Mouse (Mus musculus): Measurements from ENCODE around the gene Gm7247. TPM values are rescaled to one million over a fixed set of nuclear protein-coding genes. Genes with fewer than 3 reads are reported as not detected.
"Not testable (repeated sequence)": the region's sequence is repeated elsewhere in the genome, so short reads cannot be mapped to it uniquely, and the experiment has no call there.

Gene Gm7247
- total RNA-seq (2018; cell fraction: chromatin; rRNA removed): not detected
- total RNA-seq (2018; cell fraction: cytosol; rRNA removed): not detected
- total RNA-seq (2018; cell fraction: nucleus; rRNA removed): not detected
- polyA plus RNA-seq (2018): not detected in 3 replicates

GRCm38 (mm10) chr14:51361456-51361855 is at the start of gene Gm7247:
Gm7247 (plus strand) TSS chr14:51361756.
- Histone ChIP-seq H3K36me3 (ENCODE audit: inconsistent target) (no peaks in the 10 kb centered on the region), H3K4me3 (ENCODE audit: inconsistent target) (no peak within 1 kb of the TSS), H3K27ac (no peak within 1 kb of the TSS), H3K79me2 (ENCODE audit: inconsistent target) (no peaks in the 10 kb centered on the region)
- 100% methylated on average over 1 of the region's 1 CpGs for WGBS (ENCODE audit: missing documents)

GRCm38 (mm10) chr14:51324001-51324400 is 37.6 kb upstream of the Gm7247 start:
- WGBS (ENCODE audit: missing documents): 57% methylated on average over 1 of the region's 1 CpGs
- Histone ChIP-seq H3K36me3 (ENCODE audit: inconsistent target) (no peaks in the 10 kb centered on the region), H3K27ac (no peak overlapping the region), H3K4me3 (ENCODE audit: inconsistent target) (no peak overlapping the region), H3K79me2 (ENCODE audit: inconsistent target) (no peaks in the 10 kb centered on the region)

GRCm38 (mm10) chr14:51346027-51346426 is 15.5 kb upstream of the Gm7247 start:
- H3K4me3 ChIP-seq (ENCODE audit: inconsistent target): no peak overlapping the region
- no peaks in the 10 kb centered on the region for H3K36me3 ChIP-seq (ENCODE audit: inconsistent target)
- no peak overlapping the region for H3K27ac ChIP-seq
- H3K79me2 ChIP-seq (ENCODE audit: inconsistent target): no peaks in the 10 kb centered on the region

- H3K4me3 ChIP-seq (ENCODE audit: inconsistent target): no peak overlapping the region
- no peak overlapping the region for H3K27ac ChIP-seq
- no peaks in the 10 kb centered on the region for H3K79me2 ChIP-seq (ENCODE audit: inconsistent target)
- 5% methylated on average over 75 of the region's 75 CpGs for WGBS (ENCODE audit: missing documents)
- H3K36me3 ChIP-seq (ENCODE audit: inconsistent target): no peaks in the 10 kb centered on the region
Measured at GRCm38 (mm10) chr14:51358111-51358982, 3.2 kb upstream of the Gm7247 start.

GRCm38 (mm10) chr14:51382805-51383204 is 21.2 kb downstream of the Gm7247 start:
- no peak overlapping the region for H3K4me3 ChIP-seq (ENCODE audit: inconsistent target)
- no peak overlapping the region for H3K27ac ChIP-seq
- no peaks in the 10 kb centered on the region for H3K36me3 ChIP-seq (ENCODE audit: inconsistent target)
- no peaks in the 10 kb centered on the region for H3K79me2 ChIP-seq (ENCODE audit: inconsistent target)
- WGBS (ENCODE audit: missing documents): 96% methylated on average over 20 of the region's 20 CpGs

GRCm38 (mm10) chr14:51384351-51384750 is 22.8 kb downstream of the Gm7247 start:
- WGBS (ENCODE audit: missing documents): 96% methylated on average over 6 of the region's 10 CpGs
- Histone ChIP-seq H3K79me2 (ENCODE audit: inconsistent target) (no peaks in the 10 kb centered on the region), H3K27ac (no peak overlapping the region), H3K4me3 (ENCODE audit: inconsistent target) (no peak overlapping the region), H3K36me3 (ENCODE audit: inconsistent target) (no peaks in the 10 kb centered on the region)

GRCm38 (mm10) chr14:51385741-51386140 is 24.2 kb downstream of the Gm7247 start:
- H3K4me3 ChIP-seq (ENCODE audit: inconsistent target): no peak overlapping the region
- H3K27ac ChIP-seq: no peak overlapping the region
- WGBS (ENCODE audit: missing documents): 84% methylated on average over 4 of the region's 4 CpGs
- no peaks in the 10 kb centered on the region for H3K79me2 ChIP-seq (ENCODE audit: inconsistent target)
- H3K36me3 ChIP-seq (ENCODE audit: inconsistent target): no peaks in the 10 kb centered on the region

GRCm38 (mm10) chr14:51387768-51388167 is 26.2 kb downstream of the Gm7247 start:
- Histone ChIP-seq H3K36me3 (ENCODE audit: inconsistent target) (no peaks in the 10 kb centered on the region), H3K27ac (no peak overlapping the region), H3K4me3 (ENCODE audit: inconsistent target) (no peak overlapping the region), H3K79me2 (ENCODE audit: inconsistent target) (no peaks in the 10 kb centered on the region)
- 89% methylated on average over 8 of the region's 8 CpGs for WGBS (ENCODE audit: missing documents)

GRCm38 (mm10) chr14:51388222-51388621 is 26.7 kb downstream of the Gm7247 start:
- 96% methylated on average over 7 of the region's 9 CpGs for WGBS (ENCODE audit: missing documents)
- no peaks in the 10 kb centered on the region for H3K36me3 ChIP-seq (ENCODE audit: inconsistent target)
- H3K27ac ChIP-seq: no peak overlapping the region
- H3K79me2 ChIP-seq (ENCODE audit: inconsistent target): no peaks in the 10 kb centered on the region
- no peak overlapping the region for H3K4me3 ChIP-seq (ENCODE audit: inconsistent target)

GRCm38 (mm10) chr14:51410520-51410919 is 49.0 kb downstream of the Gm7247 start, which contains the start of gene Vmn2r88:
Vmn2r88 (plus strand) TSS chr14:51410820.
- H3K79me2 ChIP-seq (ENCODE audit: inconsistent target): no peaks in the 10 kb centered on the region
- WGBS (ENCODE audit: missing documents): 89% methylated on average over 1 of the region's 1 CpGs
- H3K27ac ChIP-seq: no peak within 1 kb of the TSS
- no peak within 1 kb of the TSS for H3K4me3 ChIP-seq (ENCODE audit: inconsistent target)
- H3K36me3 ChIP-seq (ENCODE audit: inconsistent target): no peaks in the 10 kb centered on the region

GRCm38 (mm10) chr14:51423885-51424284 is 62.3 kb downstream of the Gm7247 start:
- H3K4me3 ChIP-seq (ENCODE audit: inconsistent target): no peak overlapping the region
- no peaks in the 10 kb centered on the region for H3K36me3 ChIP-seq (ENCODE audit: inconsistent target)
- H3K79me2 ChIP-seq (ENCODE audit: inconsistent target): no peaks in the 10 kb centered on the region
- no peak overlapping the region for H3K27ac ChIP-seq
- WGBS (ENCODE audit: missing documents): 0% methylated on average over 2 of the region's 2 CpGs

- not testable (repeated sequence) for H3K27ac ChIP-seq; H3K36me3 ChIP-seq (ENCODE audit: inconsistent target); H3K4me3 ChIP-seq (ENCODE audit: inconsistent target); H3K79me2 ChIP-seq (ENCODE audit: inconsistent target)
Measured at GRCm38 (mm10) chr14:51430138-51430537, 68.6 kb downstream of the Gm7247 start.

- no peak overlapping the region for H3K27ac ChIP-seq
- H3K36me3 ChIP-seq (ENCODE audit: inconsistent target): no peaks in the 10 kb centered on the region
- WGBS (ENCODE audit: missing documents): 93% methylated on average over 13 of the region's 16 CpGs
- H3K4me3 ChIP-seq (ENCODE audit: inconsistent target): no peak overlapping the region
- H3K79me2 ChIP-seq (ENCODE audit: inconsistent target): no peaks in the 10 kb centered on the region
Measured at GRCm38 (mm10) chr14:51434546-51434945, 73.0 kb downstream of the Gm7247 start.

GRCm38 (mm10) chr14:51435020-51435419 is 73.5 kb downstream of the Gm7247 start:
- Histone ChIP-seq H3K79me2 (ENCODE audit: inconsistent target) (no peaks in the 10 kb centered on the region), H3K27ac (no peak overlapping the region), H3K36me3 (ENCODE audit: inconsistent target) (no peaks in the 10 kb centered on the region), H3K4me3 (ENCODE audit: inconsistent target) (no peak overlapping the region)
- 95% methylated on average over 24 of the region's 26 CpGs for WGBS (ENCODE audit: missing documents)

GRCm38 (mm10) chr14:51438955-51439354 is 77.4 kb downstream of the Gm7247 start:
- H3K4me3 ChIP-seq (ENCODE audit: inconsistent target): no peak overlapping the region
- 90% methylated on average over 2 of the region's 4 CpGs for WGBS (ENCODE audit: missing documents)
- H3K79me2 ChIP-seq (ENCODE audit: inconsistent target): no peaks in the 10 kb centered on the region
- no peak overlapping the region for H3K27ac ChIP-seq
- H3K36me3 ChIP-seq (ENCODE audit: inconsistent target): no peaks in the 10 kb centered on the region
